Mouse (Mus musculus) heart, embryonic 10.5 days (tissue): ENCODE measurements around the gene Mgat1. TPM values are rescaled to one million over a fixed set of nuclear protein-coding genes. Genes with fewer than 3 reads are reported as not detected.

Source experiments
- DNase-seq: peaks from one replicate; pipeline ENCODE4 v3.0.0-alpha.2; 2017; ENCODE audit warnings: low spot score
- H3K27ac ChIP-seq: fragments of 300-500 bp; sonication (generic); 2 replicates; pipeline ENCODE4 v1.5.1; 2016; ENCODE audit warnings: mild to moderate bottlenecking
- H3K27me3 ChIP-seq: fragments of 300-500 bp; sonication (generic); 2 replicates; pipeline ENCODE4 v1.6.1; 2016; ENCODE audit warnings: mild to moderate bottlenecking; ENCODE audit not compliant: poor library complexity, insufficient read depth, severe bottlenecking
- H3K36me3 ChIP-seq: fragments of 300-500 bp; sonication (generic); 2 replicates; pipeline ENCODE4 v1.6.1; 2016; ENCODE audit warnings: mild to moderate bottlenecking, moderate library complexity
- H3K4me1 ChIP-seq: fragments of 300-500 bp; sonication (generic); 2 replicates; pipeline ENCODE4 v1.6.1; 2016; ENCODE audit warnings: mild to moderate bottlenecking
- H3K4me3 ChIP-seq: fragments of 300-500 bp; sonication (generic); 2 replicates; pipeline ENCODE4 v1.5.1; 2016; ENCODE audit warnings: mild to moderate bottlenecking, moderate library complexity
- H3K9me3 ChIP-seq: fragments of 300-500 bp; sonication (generic); 2 replicates; pipeline ENCODE4 v1.6.1; 2016; ENCODE audit warnings: mild to moderate bottlenecking, moderate library complexity
- WGBS: fragments of 180-500 bp; shearing (Covaris S2); methylation state at CpG from one replicate; pipeline ENCODE4 v1.1.7; 2016; 5-methylcytosine and 5-hydroxymethylcytosine counted together
- polyA plus RNA-seq: library from polyadenylated mRNA; unstranded; fragments of >200 nt; fragmentation: Nextera tagmentation; extraction: Ambion mirVana; gene quantifications from 2 replicates; pipeline ENCODE4 v1.2.1, GENCODE M21; 2016

Mgat1 gene
- polyA plus RNA-seq, 1 experiment from 2014 or later: 41.1 TPM

DNA sequence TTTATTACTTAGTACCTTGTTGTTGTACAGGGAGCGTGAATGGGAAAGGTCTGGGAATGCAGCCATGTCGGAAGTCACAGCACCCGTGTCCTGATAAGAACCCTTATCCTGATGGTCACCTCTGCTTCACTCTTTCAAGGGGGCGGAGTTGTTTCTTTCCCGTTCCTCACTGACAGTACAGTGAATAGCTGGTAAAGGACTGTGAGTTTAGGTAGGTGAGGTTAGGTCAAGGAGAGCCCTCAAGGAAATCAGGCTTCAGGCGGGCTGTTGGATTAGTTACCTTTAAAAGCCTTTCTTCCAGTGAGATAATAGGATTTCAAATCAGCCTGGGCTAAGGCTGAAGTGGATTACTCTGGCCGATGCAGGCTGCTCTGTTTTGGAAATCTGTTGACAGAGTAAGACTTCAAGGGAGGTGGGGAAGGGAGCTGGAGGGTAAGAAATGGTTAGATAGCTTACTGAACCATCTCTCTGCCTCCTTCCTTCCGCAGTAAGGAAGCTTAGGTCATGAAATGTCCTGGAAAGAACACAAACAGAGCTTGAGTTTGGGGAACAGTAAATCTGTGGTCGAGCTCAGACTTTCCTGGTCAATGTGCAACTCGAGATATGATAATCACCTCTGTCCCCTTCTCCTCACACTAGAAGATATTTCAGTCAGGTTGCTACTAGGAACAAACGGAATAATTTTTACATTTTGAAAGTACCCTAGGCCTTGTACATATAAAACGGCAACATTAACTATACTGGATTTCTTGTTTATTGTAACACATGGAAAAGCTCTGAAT is 1.8 kb downstream of the Mgat1 start:
- Histone ChIP-seq H3K4me1 (peaks cover 51% of the 10 kb centered on the region), H3K4me3 (peak overlapping the region; percentile 66), H3K9me3 (no peaks in the 10 kb centered on the region), H3K27ac (peak overlapping the region; percentile 92), H3K36me3 (no peaks in the 10 kb centered on the region), H3K27me3 (no peaks in the 10 kb centered on the region)
- no peak for DNase-seq
- WGBS: 20% methylated on average over 12 of the region's 12 CpGs

GRCm38 (mm10) chr11:49246523-49246922 is 2.5 kb downstream of the Mgat1 start:
- peaks cover 58% of the 10 kb centered on the region for H3K4me1 ChIP-seq

GRCm38 (mm10) chr11:49247255-49247654 is 3.3 kb downstream of the Mgat1 start:
- Histone ChIP-seq H3K27ac (peak overlapping the region; percentile 6), H3K4me1 (peaks cover 65% of the 10 kb centered on the region), H3K36me3 (0 out of 2 replicates have a peak, but pooled peaks cover 4% of the 10 kb centered on the region), H3K27me3 (no peaks in the 10 kb centered on the region), H3K9me3 (no peaks in the 10 kb centered on the region), H3K4me3 (no peak overlapping the region)
- WGBS: 33% methylated on average over 2 of the region's 2 CpGs
- no peak for DNase-seq

More at GRCm38 (mm10) chr11:49246523-49246922, 2.5 kb downstream of the Mgat1 start:
- Histone ChIP-seq H3K27me3 (no peaks in the 10 kb centered on the region), H3K36me3 (no peaks in the 10 kb centered on the region), H3K9me3 (no peaks in the 10 kb centered on the region), H3K27ac (no peak overlapping the region), H3K4me3 (no peak overlapping the region)
- DNase-seq: no peak
- WGBS: 80% methylated on average over 4 of the region's 4 CpGs

DNA sequence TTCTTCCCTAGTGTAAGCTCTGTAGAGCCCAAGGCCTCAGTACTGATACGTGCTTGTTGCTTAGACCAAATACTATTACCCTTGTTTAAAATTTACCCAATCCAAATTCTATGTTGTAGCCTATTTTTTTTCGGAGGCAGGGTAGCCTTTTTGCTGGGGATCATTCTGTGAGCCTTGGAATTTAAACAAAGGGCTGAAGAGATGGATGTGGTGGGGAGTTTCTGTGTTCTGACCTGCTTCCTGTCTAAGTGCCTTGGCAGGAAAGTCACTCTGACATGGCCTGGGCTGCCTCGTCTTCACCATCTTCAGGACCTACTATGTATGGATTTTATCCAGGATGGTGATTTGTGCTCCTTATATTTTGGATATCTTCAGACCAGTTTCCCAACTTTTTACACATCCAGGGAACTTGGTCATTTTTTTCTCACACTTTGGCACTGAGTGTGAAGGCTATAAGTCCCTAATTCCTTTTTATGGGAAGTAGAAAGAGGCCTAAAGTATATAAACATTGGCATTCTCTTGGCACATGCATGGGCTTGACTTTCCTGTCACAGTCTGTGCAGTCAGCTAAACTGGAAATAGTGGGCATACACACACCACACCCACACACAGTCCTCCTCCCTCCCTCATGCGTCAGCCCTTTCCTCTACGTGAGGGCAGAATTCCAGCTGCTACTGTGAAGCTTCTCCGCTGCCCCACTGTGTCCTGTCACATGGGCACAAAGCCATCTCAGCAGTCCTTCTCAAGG is 4.4 kb downstream of the Mgat1 start:
- peaks cover 13% of the 10 kb centered on the region for H3K36me3 ChIP-seq
- no peak overlapping the region for H3K4me3 ChIP-seq
- peaks cover 65% of the 10 kb centered on the region for H3K4me1 ChIP-seq
- DNase-seq: no peak
- peak overlapping the region; percentile 97 for H3K27ac ChIP-seq
- 61% methylated on average over 6 of the region's 6 CpGs for WGBS
- H3K27me3 ChIP-seq: no peaks in the 10 kb centered on the region
- H3K9me3 ChIP-seq: no peaks in the 10 kb centered on the region

DNA sequence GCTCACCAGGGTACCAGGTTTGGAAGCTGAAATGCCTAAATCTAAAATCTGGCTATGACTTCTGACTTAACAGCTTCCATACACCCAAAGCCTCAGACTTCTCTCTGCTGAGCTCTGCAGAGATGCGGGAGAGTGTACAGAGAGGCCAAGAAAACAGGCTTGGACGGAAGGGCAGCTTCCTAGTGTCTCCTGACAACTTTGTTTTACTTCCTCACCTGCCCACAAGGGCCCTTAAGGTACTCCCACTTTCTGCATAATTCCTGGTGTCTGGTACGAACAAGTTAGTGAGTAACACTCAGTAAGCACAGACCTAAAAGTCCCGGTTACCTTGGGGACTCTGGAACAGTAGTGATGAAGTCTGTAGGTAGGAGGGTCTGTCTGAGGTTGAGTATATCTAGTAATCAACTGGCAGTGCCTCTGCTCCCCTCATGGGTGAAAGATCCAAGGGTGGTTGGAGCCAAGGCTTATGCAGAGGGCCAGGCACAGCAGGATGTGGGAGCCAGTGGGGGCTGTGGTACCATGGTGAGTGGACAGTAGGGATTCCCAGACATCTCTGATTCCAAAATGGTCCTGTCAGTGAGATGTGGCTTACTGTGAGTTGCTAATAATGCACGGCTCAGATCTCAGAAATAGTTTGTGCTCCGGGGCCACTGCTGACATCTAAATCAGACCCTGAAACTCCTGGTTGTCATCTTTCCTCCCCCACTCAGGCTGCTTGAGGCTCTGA is 5.1 kb downstream of the Mgat1 start:
- WGBS: 72% methylated on average over 6 of the region's 6 CpGs
- H3K4me1 ChIP-seq: peaks cover 65% of the 10 kb centered on the region

GRCm38 (mm10) chr11:49249811-49250421 is 5.9 kb downstream of the Mgat1 start:
- Histone ChIP-seq H3K27me3 (no peaks in the 10 kb centered on the region), H3K4me3 (peak overlapping the region; percentile 83), H3K9me3 (no peaks in the 10 kb centered on the region), H3K27ac (peak overlapping the region; percentile 97), H3K36me3 (peaks cover 28% of the 10 kb centered on the region), H3K4me1 (peaks cover 58% of the 10 kb centered on the region)
- no peak for DNase-seq
- 28% methylated on average over 10 of the region's 10 CpGs for WGBS

More for the DNA sequence above, 5.1 kb downstream of the Mgat1 start:
- Histone ChIP-seq H3K9me3 (no peaks in the 10 kb centered on the region), H3K4me3 (no peak overlapping the region), H3K36me3 (peaks cover 20% of the 10 kb centered on the region), H3K27ac (peak overlapping the region; percentile 97), H3K27me3 (no peaks in the 10 kb centered on the region)
- no peak for DNase-seq

DNA sequence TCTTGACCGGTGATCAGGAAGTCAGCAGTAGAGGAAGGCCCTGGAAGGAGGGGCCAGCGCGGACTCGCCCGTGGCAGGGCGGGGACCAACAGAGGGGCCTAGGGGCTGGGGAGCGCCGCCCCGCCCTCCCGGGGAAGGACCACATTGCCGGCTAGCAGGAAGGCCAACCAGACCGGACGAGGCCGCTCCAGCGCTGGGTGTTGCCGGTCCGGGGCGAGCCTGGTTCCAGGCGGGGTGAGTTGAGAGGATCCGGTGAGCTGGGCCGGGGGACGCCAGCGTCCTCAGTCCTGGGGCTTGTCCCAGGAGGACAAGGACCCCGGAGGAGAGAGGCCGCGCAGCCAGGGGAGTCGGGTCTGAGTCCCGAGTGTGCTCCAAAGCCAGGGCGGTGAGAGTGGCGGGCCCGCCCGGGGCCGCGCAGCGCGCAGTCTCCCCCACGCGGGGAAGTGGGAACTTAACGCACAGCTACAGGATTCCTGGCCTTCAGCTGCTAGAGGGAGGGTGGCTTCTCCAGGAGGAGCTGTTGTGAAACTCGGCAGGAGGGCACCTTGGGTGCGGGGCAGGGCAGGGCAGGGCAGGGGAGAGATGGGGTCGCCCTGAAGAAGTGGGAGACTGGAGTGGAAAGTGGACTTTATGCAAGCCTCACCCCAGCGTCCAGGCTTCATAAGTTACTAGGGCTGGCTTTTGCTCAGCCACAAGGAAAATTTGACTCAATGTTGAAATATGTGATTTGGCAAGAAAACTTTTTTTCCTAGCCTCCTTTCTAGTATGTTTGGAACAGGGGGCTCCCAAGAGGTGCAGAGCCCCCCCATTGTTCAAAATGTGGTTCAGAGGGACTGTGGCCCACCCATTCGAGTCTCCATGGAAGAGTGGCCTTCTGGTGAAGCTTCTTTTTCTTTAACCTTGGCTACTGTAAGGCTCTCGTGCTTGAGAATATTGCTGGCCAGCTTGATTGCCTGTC is 6.7 kb downstream of the Mgat1 start:
- peak; percentile 96 for DNase-seq
- Histone ChIP-seq H3K27ac (peak overlapping the region; percentile 97), H3K9me3 (no peaks in the 10 kb centered on the region), H3K36me3 (peaks cover 36% of the 10 kb centered on the region), H3K4me3 (peak overlapping the region; percentile 83), H3K4me1 (peaks cover 52% of the 10 kb centered on the region), H3K27me3 (no peaks in the 10 kb centered on the region)
- WGBS: 3% methylated on average over 45 of the region's 45 CpGs

GRCm38 (mm10) chr11:49251380-49251761 is 7.4 kb downstream of the Mgat1 start:
- Histone ChIP-seq H3K4me3 (peak overlapping the region; percentile 83), H3K36me3 (peaks cover 36% of the 10 kb centered on the region), H3K27ac (peak overlapping the region; percentile 97; the same call in 1 of the 2 replicates), H3K27me3 (no peaks in the 10 kb centered on the region), H3K4me1 (peaks cover 46% of the 10 kb centered on the region), H3K9me3 (no peaks in the 10 kb centered on the region)
- WGBS: 70% methylated on average over 7 of the region's 7 CpGs
- no peak for DNase-seq

DNA sequence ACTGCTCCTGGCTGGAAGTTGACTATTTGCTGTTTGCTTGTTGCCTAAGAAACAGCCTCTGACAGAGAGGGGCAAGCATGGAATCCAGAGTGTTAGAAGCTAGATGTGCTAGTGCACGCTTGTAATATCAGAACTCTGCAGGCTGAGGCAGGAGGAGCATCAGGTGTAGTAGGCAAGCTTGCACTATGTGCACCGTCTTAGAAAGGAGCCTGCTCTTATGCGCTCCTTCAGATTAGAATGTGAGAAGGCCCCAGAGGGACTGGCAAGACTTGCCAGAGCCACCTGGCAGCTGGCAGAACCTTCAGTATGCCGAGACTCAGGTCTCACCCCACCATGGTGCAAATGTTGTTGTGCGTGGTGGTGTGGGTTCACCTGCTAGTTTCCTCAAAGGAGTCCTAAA is 8.1 kb downstream of the Mgat1 start:
- Histone ChIP-seq H3K27me3 (no peaks in the 10 kb centered on the region), H3K27ac (no peak overlapping the region), H3K36me3 (peaks cover 38% of the 10 kb centered on the region), H3K9me3 (no peaks in the 10 kb centered on the region), H3K4me1 (peaks cover 39% of the 10 kb centered on the region), H3K4me3 (no peak overlapping the region; the same call in 1 of the 2 replicates)
- no peak for DNase-seq
- WGBS: 89% methylated on average over 5 of the region's 5 CpGs

DNA sequence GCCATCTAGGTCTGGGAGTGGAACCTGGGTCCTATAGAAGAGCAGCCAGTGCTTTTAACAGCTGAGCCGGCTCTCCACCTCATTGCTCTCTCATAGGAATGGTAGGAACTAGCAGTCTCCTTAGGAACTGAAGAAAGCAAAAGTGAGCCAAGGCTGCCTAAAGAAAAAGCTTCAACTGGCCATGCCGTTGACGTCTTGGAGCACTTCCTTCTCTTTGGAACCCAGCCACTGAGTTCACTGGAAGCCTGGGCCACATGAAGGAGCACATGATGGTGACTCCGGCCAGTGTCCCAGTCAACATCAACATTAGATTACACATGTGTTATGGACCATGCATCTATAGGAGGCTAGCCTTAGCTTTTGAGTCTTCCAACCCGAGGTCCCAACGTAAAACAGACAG is 9.0 kb downstream of the Mgat1 start:
- no peaks in the 10 kb centered on the region for H3K27me3 ChIP-seq
- no peak overlapping the region for H3K4me3 ChIP-seq
- 92% methylated on average over 6 of the region's 6 CpGs for WGBS
- no peaks in the 10 kb centered on the region for H3K9me3 ChIP-seq
- peaks cover 44% of the 10 kb centered on the region for H3K36me3 ChIP-seq
- DNase-seq: no peak
- no peak overlapping the region for H3K27ac ChIP-seq
- peaks cover 33% of the 10 kb centered on the region for H3K4me1 ChIP-seq

DNA sequence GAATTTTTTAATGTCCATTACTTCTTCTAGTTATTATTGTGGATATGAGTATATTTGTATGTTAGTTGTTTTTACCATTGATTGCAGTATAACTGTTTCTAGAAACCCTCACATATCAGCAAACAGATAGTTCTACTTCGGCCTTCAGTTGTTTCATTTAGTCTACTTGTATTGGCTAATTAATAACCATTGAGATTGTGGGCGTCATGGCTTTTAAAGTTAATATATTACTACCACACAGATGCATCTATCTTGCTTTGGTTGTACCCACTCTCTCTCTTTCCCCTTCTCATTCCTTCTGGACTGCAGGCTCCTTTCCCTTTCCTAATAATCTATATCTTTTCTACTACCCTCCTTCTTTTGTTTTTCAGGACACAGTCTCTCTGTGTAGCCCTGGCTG is 15.3 kb downstream of the Mgat1 start:
- 97% methylated on average over 2 of the region's 2 CpGs for WGBS
- Histone ChIP-seq H3K4me1 (no peaks in the 10 kb centered on the region), H3K9me3 (no peaks in the 10 kb centered on the region), H3K27ac (no peak overlapping the region), H3K27me3 (no peaks in the 10 kb centered on the region), H3K4me3 (no peak overlapping the region), H3K36me3 (peaks cover 61% of the 10 kb centered on the region)
- no peak for DNase-seq

GRCm38 (mm10) chr11:49259829-49260228 is 15.8 kb downstream of the Mgat1 start:
- H3K27ac ChIP-seq: no peak overlapping the region
- H3K36me3 ChIP-seq: peaks cover 59% of the 10 kb centered on the region
- H3K27me3 ChIP-seq: no peaks in the 10 kb centered on the region
- H3K4me1 ChIP-seq: no peaks in the 10 kb centered on the region
- DNase-seq: no peak
- 85% methylated on average over 1 of the region's 1 CpGs for whole genome bisulfite sequencing
- H3K9me3 ChIP-seq: no peaks in the 10 kb centered on the region
- H3K4me3 ChIP-seq: no peak overlapping the region
